Mouse (Mus musculus) heart, postnatal 4 days (tissue): ENCODE measurements around the gene Ccnd2. TPM values are rescaled to one million over a fixed set of nuclear protein-coding genes. Genes with fewer than 3 reads are reported as not detected.

Experiments
- DNase-seq: peaks from one replicate; pipeline ENCODE4 v3.0.0; 2021
- total RNA-seq, 2 experiments: library from RNA; stranded (reverse); gene quantifications; 2 replicates each; pipeline ENCODE4 v1.2.3; 2021

The Ccnd2 gene
- total RNA-seq, 2 experiments from 2014 or later: 282 to 291 TPM

GRCm38 (mm10) chr6:127148526-127149302 lies 3.3 kb downstream of the Ccnd2 start:
- DNase-seq: peak; percentile 55

GRCm38 (mm10) chr6:127147665-127148064 lies 4.3 kb downstream of the Ccnd2 start:
- peak; percentile 94 for DNase-seq

GRCm38 (mm10) chr6:127146322-127146947 lies 5.6 kb downstream of the Ccnd2 start:
- no peak for DNase-seq

- DNase-seq: no peak
Measured at GRCm38 (mm10) chr6:127145464-127146190, 6.4 kb downstream of the Ccnd2 start.

GRCm38 (mm10) chr6:127143576-127144288 lies 8.3 kb downstream of the Ccnd2 start:
- DNase-seq: no peak

GRCm38 (mm10) chr6:127143124-127143520 lies 8.9 kb downstream of the Ccnd2 start:
- no peak for DNase-seq

- peak; percentile 67 for DNase-seq
Measured at GRCm38 (mm10) chr6:127142154-127143123, 9.6 kb downstream of the Ccnd2 start.

- no peak for DNase-seq
Measured at GRCm38 (mm10) chr6:127138962-127139361, 13.0 kb downstream of the Ccnd2 start.

GRCm38 (mm10) chr6:127133433-127134245 lies 18.4 kb downstream of the Ccnd2 start:
- DNase-seq: peak; percentile 5

GRCm38 (mm10) chr6:127132719-127133118 lies 19.3 kb downstream of the Ccnd2 start:
- DNase-seq: no peak

- no peak for DNase-seq
Measured at GRCm38 (mm10) chr6:127131946-127132345, 20.0 kb downstream of the Ccnd2 start.

- no peak for DNase-seq
Measured at GRCm38 (mm10) chr6:127130377-127130776, 21.6 kb downstream of the Ccnd2 start.

GRCm38 (mm10) chr6:127129659-127130058 lies 22.3 kb downstream of the Ccnd2 start:
- DNase-seq: no peak

- DNase-seq: no peak
Measured at GRCm38 (mm10) chr6:127123506-127123905, 28.5 kb downstream of the Ccnd2 start.

- no peak for DNase-seq
Measured at GRCm38 (mm10) chr6:127122996-127123395, 29.0 kb downstream of the Ccnd2 start.

GRCm38 (mm10) chr6:127122221-127122806 lies 29.7 kb downstream of the Ccnd2 start:
- DNase-seq: peak; percentile 41

- DNase-seq: no peak
Measured at GRCm38 (mm10) chr6:127114753-127115456, 37.1 kb downstream of the Ccnd2 start.

GRCm38 (mm10) chr6:127109402-127109930 lies 42.5 kb downstream of the Ccnd2 start, which contains the start of gene Tigar:
Gene Tigar, minus strand, starts transcription at chr6:127109557.
- DNase-seq: peak; percentile 95
